Mouse (Mus musculus): ENCODE data around the gene Mia3. TPM values are rescaled to one million over a fixed set of nuclear protein-coding genes. Genes with fewer than 3 reads are reported as not detected.
"Not testable (repeated sequence)": the region's sequence is repeated elsewhere in the genome, so short reads cannot be mapped to it uniquely, and the experiment has no call there.

Gene Mia3
- polyA plus RNA-seq, 1 experiment = 48.1 TPM

- not testable (repeated sequence) for H3ac ChIP-seq (ENCODE audit: control insufficient read depth, insufficient read length); H3K4me3 ChIP-seq; H3K79me2 ChIP-seq (ENCODE audit: control insufficient read depth, insufficient read depth); H3K27me3 ChIP-seq (ENCODE audit: control insufficient read depth, insufficient read depth, insufficient read length); H3K4me2 ChIP-seq (ENCODE audit: low read depth)
- peaks cover 24% of the 10 kb centered on the region for H3K36me3 ChIP-seq (ENCODE audit: control insufficient read depth, insufficient read depth)
- TF ChIP-seq MYOG (IDR thresholded peaks at IDR 0.05; ENCODE audit: control insufficient read depth in 1 of 3, insufficient read depth in 1 of 3, insufficient read length in 2 of 3, low read depth in 2 of 3) = peak; percentile 59 to 83 (median 65)
- TF ChIP-seq TCF3 (IDR thresholded peaks at IDR 0.05; ENCODE audit: insufficient read length, low read depth) = peak; percentile 66
- peak; percentile 78 for TF ChIP-seq TCF12 (IDR thresholded peaks at IDR 0.05; ENCODE audit: insufficient read depth, poor library complexity, severe bottlenecking)
- TF ChIP-seq MYOD1 (IDR thresholded peaks at IDR 0.05; ENCODE audit: control insufficient read depth in 1 of 3, insufficient read length in 2 of 3, low read depth in 2 of 3) = peak; percentile 97 to 99 (median 98)
Measured at GRCm38 (mm10) chr1:183309601-183310000, 59.8 kb downstream of the Mia3 start.

DNA sequence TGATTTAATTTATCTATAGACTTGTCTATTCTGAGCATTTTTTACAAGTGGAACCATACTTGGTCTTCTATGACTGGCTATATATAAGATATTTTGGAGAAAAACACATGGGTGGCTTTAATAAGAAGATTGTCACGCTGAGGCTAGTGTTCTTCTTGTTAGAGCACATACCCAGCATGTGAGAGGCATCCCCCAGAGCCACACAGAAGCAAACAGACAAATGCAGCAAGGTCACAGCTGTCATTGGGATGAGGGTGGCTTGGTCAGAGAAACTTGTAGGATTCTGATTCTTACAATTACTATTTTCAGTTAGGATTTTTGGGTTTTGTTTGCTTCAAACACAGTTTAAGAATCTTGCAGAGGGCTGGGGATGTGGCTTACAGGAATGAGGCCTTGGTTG lies 60.9 kb downstream of the Mia3 start:
- Histone ChIP-seq H3K4me3 (no peak overlapping the region), H3K79me2 (ENCODE audit: control insufficient read depth, insufficient read depth) (peaks cover 5% of the 10 kb centered on the region), H3K27me3 (ENCODE audit: control insufficient read depth, insufficient read depth, insufficient read length) (no peaks in the 10 kb centered on the region), H3K36me3 (ENCODE audit: control insufficient read depth, insufficient read depth) (peaks cover 14% of the 10 kb centered on the region), H3K4me2 (ENCODE audit: low read depth) (peak overlapping the region; percentile 9), H3ac (ENCODE audit: control insufficient read depth, insufficient read length) (no peak overlapping the region)
- TF ChIP-seq MYOG (IDR thresholded peaks at IDR 0.05; ENCODE audit: control insufficient read depth in 1 of 3, insufficient read depth in 1 of 3, insufficient read length in 2 of 3, low read depth in 2 of 3) = peak in 2 of 3 experiments; percentile 49 to 65
- no peak for TF ChIP-seq SRF (IDR thresholded peaks at IDR 0.05; ENCODE audit: control insufficient read depth, insufficient read length, low read depth)
- TF ChIP-seq TCF12 (IDR thresholded peaks at IDR 0.05; ENCODE audit: insufficient read depth, poor library complexity, severe bottlenecking) = no peak
- TF ChIP-seq REST (IDR thresholded peaks at IDR 0.05; ENCODE audit: insufficient read depth, insufficient read length) = no peak
- peak in 2 of 3 experiments; percentile 45 to 50 for TF ChIP-seq MYOD1 (IDR thresholded peaks at IDR 0.05; ENCODE audit: control insufficient read depth in 1 of 3, insufficient read length in 2 of 3, low read depth in 2 of 3)

DNA sequence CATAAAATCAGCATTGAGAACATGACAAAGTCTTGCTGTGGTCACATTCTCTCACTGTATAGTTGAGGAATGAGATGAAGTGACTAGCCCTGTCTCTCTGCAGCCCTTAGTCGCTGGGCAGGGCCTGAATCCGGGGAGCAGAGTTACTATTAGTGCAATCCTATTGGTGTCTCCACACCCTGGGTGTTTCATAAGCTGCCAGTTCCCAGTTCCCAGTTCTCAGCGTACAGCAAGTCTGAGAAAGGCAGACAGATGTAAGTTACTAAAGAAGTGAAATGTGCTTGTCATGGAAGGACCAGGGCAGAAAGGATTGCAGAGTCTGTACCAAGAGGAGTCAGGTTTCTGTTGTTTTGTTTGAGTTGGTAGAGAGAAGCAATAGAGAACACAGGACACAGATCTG lies 61.8 kb downstream of the Mia3 start:
- H3K27me3 ChIP-seq (ENCODE audit: control insufficient read depth, insufficient read depth, insufficient read length) = no peaks in the 10 kb centered on the region
- no peak overlapping the region for H3K4me3 ChIP-seq
- TF ChIP-seq POLR2AphosphoS2 (IDR thresholded peaks at IDR 0.05; ENCODE audit: insufficient read length, low read depth) = no peak
- no peak for TF ChIP-seq MYOG (IDR thresholded peaks at IDR 0.05; ENCODE audit: control insufficient read depth in 1 of 3, insufficient read depth in 1 of 3, insufficient read length in 2 of 3, low read depth in 2 of 3)
- no peak for TF ChIP-seq MYOD1 (IDR thresholded peaks at IDR 0.05; ENCODE audit: control insufficient read depth in 1 of 3, insufficient read length in 2 of 3, low read depth in 2 of 3)
- TF ChIP-seq REST (IDR thresholded peaks at IDR 0.05; ENCODE audit: insufficient read depth, insufficient read length) = no peak
- TF ChIP-seq USF1 (IDR thresholded peaks at IDR 0.05; ENCODE audit: low read depth) = no peak
- no peak for TF ChIP-seq MAX (IDR thresholded peaks at IDR 0.05; ENCODE audit: low read depth)
- TF ChIP-seq TCF12 (IDR thresholded peaks at IDR 0.05; ENCODE audit: insufficient read depth, poor library complexity, severe bottlenecking) = no peak
- no peak for TF ChIP-seq POLR2A (IDR thresholded peaks at IDR 0.05; ENCODE audit: insufficient read length, low read depth)
- TF ChIP-seq E2F4 (IDR thresholded peaks at IDR 0.05; ENCODE audit: insufficient read depth) = no peak
- H3ac ChIP-seq (ENCODE audit: control insufficient read depth, insufficient read length) = no peak overlapping the region
- peaks cover 5% of the 10 kb centered on the region for H3K36me3 ChIP-seq (ENCODE audit: control insufficient read depth, insufficient read depth)
- H3K79me2 ChIP-seq (ENCODE audit: control insufficient read depth, insufficient read depth) = peaks cover 5% of the 10 kb centered on the region
- H3K4me2 ChIP-seq (ENCODE audit: low read depth) = peak overlapping the region; percentile 31

GRCm38 (mm10) chr1:183299161-183299560 lies 70.2 kb downstream of the Mia3 start:
- H3K36me3 ChIP-seq (ENCODE audit: control insufficient read depth, insufficient read depth) = no peaks in the 10 kb centered on the region
- H3K27me3 ChIP-seq (ENCODE audit: control insufficient read depth, insufficient read depth, insufficient read length) = no peaks in the 10 kb centered on the region
- peaks cover 28% of the 10 kb centered on the region for H3K79me2 ChIP-seq (ENCODE audit: control insufficient read depth, insufficient read depth)
- TF ChIP-seq POLR2AphosphoS2 (IDR thresholded peaks at IDR 0.05; ENCODE audit: insufficient read length, low read depth) (no peak), TCF12 (IDR thresholded peaks at IDR 0.05; ENCODE audit: insufficient read depth, poor library complexity, severe bottlenecking) (no peak)
- H3K4me2 ChIP-seq (ENCODE audit: low read depth) = no peak overlapping the region
- no peak overlapping the region for H3K4me3 ChIP-seq
- H3ac ChIP-seq (ENCODE audit: control insufficient read depth, insufficient read length) = no peak overlapping the region

DNA sequence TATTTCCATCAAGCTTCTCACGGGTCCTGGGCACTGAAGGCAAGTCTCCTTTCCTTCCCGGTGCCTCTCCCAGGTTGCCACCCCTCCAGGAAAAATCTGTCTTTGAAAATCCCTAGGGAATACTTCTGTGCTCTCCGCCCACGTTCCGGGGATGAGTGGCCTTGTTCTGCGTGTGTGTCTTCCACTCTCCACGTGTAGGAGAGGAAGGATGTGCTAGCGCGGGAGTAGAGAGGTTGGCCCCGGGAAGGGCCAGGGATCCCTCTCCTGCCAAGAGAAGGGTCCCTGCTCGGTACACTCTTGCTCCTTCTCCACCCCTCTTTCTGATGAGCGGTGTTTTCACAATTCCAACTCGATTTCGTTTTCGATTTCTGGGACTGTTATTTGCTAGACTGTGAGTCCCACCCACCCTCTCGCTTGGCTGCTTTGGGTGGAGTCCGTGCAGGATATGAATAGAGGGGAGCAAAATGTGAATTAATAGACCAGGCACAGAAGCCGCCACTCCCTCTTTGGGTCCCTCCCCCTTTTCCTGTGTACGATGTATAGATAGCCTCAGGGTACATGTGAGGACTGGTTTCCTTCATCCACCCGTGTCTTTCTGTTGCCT lies 71.4 kb downstream of the Mia3 start:
- TF ChIP-seq REST (IDR thresholded peaks at IDR 0.05; ENCODE audit: insufficient read depth, insufficient read length) (no peak), POLR2A (IDR thresholded peaks at IDR 0.05; ENCODE audit: insufficient read length, low read depth) (peak; percentile 19), TCF3 (IDR thresholded peaks at IDR 0.05; ENCODE audit: insufficient read length, low read depth) (no peak), SRF (IDR thresholded peaks at IDR 0.05; ENCODE audit: control insufficient read depth, insufficient read length, low read depth) (no peak)
- peaks cover 7% of the 10 kb centered on the region for H3K36me3 ChIP-seq (ENCODE audit: control insufficient read depth, insufficient read depth)
- H3K4me2 ChIP-seq (ENCODE audit: low read depth) = peak overlapping the region; percentile 61
- no peaks in the 10 kb centered on the region for H3K27me3 ChIP-seq (ENCODE audit: control insufficient read depth, insufficient read depth, insufficient read length)
- peak overlapping the region; percentile 40 for H3K4me3 ChIP-seq
- peak overlapping the region; percentile 26 for H3ac ChIP-seq (ENCODE audit: control insufficient read depth, insufficient read length)
- peaks cover 38% of the 10 kb centered on the region for H3K79me2 ChIP-seq (ENCODE audit: control insufficient read depth, insufficient read depth)

- H3K27me3 ChIP-seq (ENCODE audit: control insufficient read depth, insufficient read depth, insufficient read length) = no peaks in the 10 kb centered on the region
- peaks cover 38% of the 10 kb centered on the region for H3K79me2 ChIP-seq (ENCODE audit: control insufficient read depth, insufficient read depth)
- peak overlapping the region; percentile 26 for H3ac ChIP-seq (ENCODE audit: control insufficient read depth, insufficient read length)
- TF ChIP-seq SRF (IDR thresholded peaks at IDR 0.05; ENCODE audit: control insufficient read depth, insufficient read length, low read depth) = no peak
- no peak for TF ChIP-seq E2F4 (IDR thresholded peaks at IDR 0.05; ENCODE audit: insufficient read depth)
- no peak for TF ChIP-seq USF1 (IDR thresholded peaks at IDR 0.05; ENCODE audit: low read depth)
- no peak for TF ChIP-seq POLR2A (IDR thresholded peaks at IDR 0.05; ENCODE audit: insufficient read length, low read depth)
- no peak for TF ChIP-seq TCF12 (IDR thresholded peaks at IDR 0.05; ENCODE audit: insufficient read depth, poor library complexity, severe bottlenecking)
- TF ChIP-seq MAX (IDR thresholded peaks at IDR 0.05; ENCODE audit: low read depth) = no peak
- no peak for TF ChIP-seq REST (IDR thresholded peaks at IDR 0.05; ENCODE audit: insufficient read depth, insufficient read length)
- no peak for TF ChIP-seq MYOG (IDR thresholded peaks at IDR 0.05; ENCODE audit: control insufficient read depth in 1 of 3, insufficient read depth in 1 of 3, insufficient read length in 2 of 3, low read depth in 2 of 3)
- TF ChIP-seq TCF3 (IDR thresholded peaks at IDR 0.05; ENCODE audit: insufficient read length, low read depth) = no peak
- TF ChIP-seq POLR2AphosphoS2 (IDR thresholded peaks at IDR 0.05; ENCODE audit: insufficient read length, low read depth) = no peak
- no peak for TF ChIP-seq CEBPB (IDR thresholded peaks at IDR 0.05; ENCODE audit: insufficient read depth, poor library complexity, severe bottlenecking)
- H3K4me2 ChIP-seq (ENCODE audit: low read depth) = peak overlapping the region; percentile 61
- H3K4me3 ChIP-seq = peak overlapping the region; percentile 40
- H3K36me3 ChIP-seq (ENCODE audit: control insufficient read depth, insufficient read depth) = peaks cover 7% of the 10 kb centered on the region
Measured at GRCm38 (mm10) chr1:183297473-183297885, 71.9 kb downstream of the Mia3 start.

All from myocyte (in vitro differentiated cells).